ENCODE assay signal across 10 mouse cellular contexts in the genomic region with DNA sequence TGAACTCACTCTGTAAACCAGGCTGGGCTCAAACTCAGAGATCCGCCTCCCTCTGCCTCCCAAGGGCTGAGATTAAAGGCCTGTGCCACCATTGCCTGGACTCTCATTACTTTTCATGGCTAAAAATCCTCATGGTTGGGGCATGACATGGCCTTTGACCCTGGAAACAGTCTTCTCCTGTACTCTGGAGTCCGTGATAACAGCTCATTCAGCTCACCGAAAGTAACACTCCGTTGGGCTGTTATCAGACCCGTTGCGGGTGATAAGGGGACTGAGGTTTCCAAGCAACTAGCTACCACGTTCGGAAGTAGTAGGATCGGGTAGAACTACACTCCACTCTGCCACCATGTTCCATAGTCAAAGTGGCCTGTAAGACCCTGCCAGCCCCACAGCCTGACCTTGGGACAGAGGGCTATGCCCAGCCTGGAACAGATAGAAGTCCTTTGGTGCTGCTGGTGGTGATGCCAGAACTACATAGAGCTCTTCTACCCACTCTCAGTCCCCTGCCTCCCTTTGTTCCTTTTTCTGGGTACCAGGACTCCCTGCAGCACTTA. TPM values are rescaled to one million over a fixed set of nuclear protein-coding genes. Genes with fewer than 3 reads are reported as not detected.
DNase-seq lines count a peak whose midpoint lies in the region; ATAC-seq lines count a peak whose summit lies in the region.
"Had no signal": no experiment of that assay in that cellular context is flagged by ENCODE, and none has a peak within 500 bp of the region (broad histone marks: within the 10 kb centered on the region; RNA-seq: fewer than 3 reads in every experiment).

No protein-coding gene starts in this region.

- no peaks in the 10 kb centered on the region for H3K9me3 ChIP-seq in forebrain, embryonic 13.5 days (replicated peaks)
- no peaks in the 10 kb centered on the region for H3K9me3 ChIP-seq in forebrain, embryonic 11.5 days (ENCODE audit: control insufficient read depth, low read length)
- no peaks in the 10 kb centered on the region for H3K9me3 ChIP-seq in midbrain, embryonic 16.5 days (replicated peaks; ENCODE audit: control insufficient read depth, low read length, poor library complexity, severe bottlenecking)
- H3K9me3 ChIP-seq in midbrain, embryonic 14.5 days (ENCODE audit: control insufficient read depth, low read length): no peaks in the 10 kb centered on the region

- no peak overlapping the region for H3K4me2 ChIP-seq in forebrain, embryonic 13.5 days
- no peak overlapping the region for H3K4me2 ChIP-seq in forebrain, embryonic 11.5 days (ENCODE audit: low read depth, low read length, severe bottlenecking)
- no peak overlapping the region for H3K4me2 ChIP-seq in midbrain, embryonic 16.5 days (ENCODE audit: low read length)
- no peak overlapping the region for H3K4me2 ChIP-seq in midbrain, embryonic 14.5 days (ENCODE audit: low read length)

- H3K36me3 ChIP-seq in forebrain, embryonic 13.5 days (ENCODE audit: poor library complexity, severe bottlenecking): peaks cover 20% of the 10 kb centered on the region
- peaks cover 4% of the 10 kb centered on the region; the same call in 1 of the 2 replicates for H3K36me3 ChIP-seq in forebrain, embryonic 11.5 days (ENCODE audit: control insufficient read depth, insufficient read depth, low read length)
- no peaks in the 10 kb centered on the region; the same call in 1 of the 2 replicates for H3K36me3 ChIP-seq in midbrain, embryonic 16.5 days (ENCODE audit: control insufficient read depth, insufficient read depth, low read length)
- peaks cover 11% of the 10 kb centered on the region for H3K36me3 ChIP-seq in midbrain, embryonic 14.5 days (ENCODE audit: control insufficient read depth, insufficient read depth, low read length)

- DNase-seq in forebrain, embryonic 11.5 days (ENCODE audit: low spot score): no peak
- no peak for DNase-seq in midbrain, embryonic 14.5 days
- DNase-seq in liver: peak; percentile 68
- no peak for DNase-seq in left cerebral cortex, adult 8-10 months (ENCODE audit: low spot score in 2 of 2)
- DNase-seq in right cerebral cortex, postnatal 14 days: no peak
- DNase-seq: adrenal gland, adult 2 months had no signal

- H3K9ac ChIP-seq in forebrain, embryonic 13.5 days: no peak overlapping the region
- H3K9ac ChIP-seq in forebrain, embryonic 11.5 days (ENCODE audit: low read length): no peak overlapping the region
- no peak overlapping the region for H3K9ac ChIP-seq in midbrain, embryonic 16.5 days (ENCODE audit: low read depth, low read length)
- no peak overlapping the region for H3K9ac ChIP-seq in midbrain, embryonic 14.5 days (replicated peaks; ENCODE audit: low read length)

- WGBS in forebrain, embryonic 13.5 days: 88% methylated on average over 9 of the region's 9 CpGs
- WGBS in forebrain, embryonic 11.5 days: 81% methylated on average over 9 of the region's 9 CpGs
- 85% methylated on average over 9 of the region's 9 CpGs for WGBS in midbrain, embryonic 16.5 days
- WGBS in midbrain, embryonic 14.5 days: 91% methylated on average over 9 of the region's 9 CpGs

- no peak overlapping the region for H3K4me3 ChIP-seq in forebrain, embryonic 13.5 days
- no peak overlapping the region for H3K4me3 ChIP-seq in forebrain, embryonic 11.5 days (ENCODE audit: low read depth, low read length)
- no peak overlapping the region for H3K4me3 ChIP-seq in midbrain, embryonic 16.5 days (ENCODE audit: low read depth, low read length)
- no peak overlapping the region for H3K4me3 ChIP-seq in midbrain, embryonic 14.5 days (replicated peaks; ENCODE audit: low read depth, low read length)

- H3K4me1 ChIP-seq in forebrain, embryonic 13.5 days: peaks cover 31% of the 10 kb centered on the region
- H3K4me1 ChIP-seq in forebrain, embryonic 11.5 days (replicated peaks; ENCODE audit: control insufficient read depth, insufficient read depth, low read length): peaks cover 15% of the 10 kb centered on the region
- H3K4me1 ChIP-seq in midbrain, embryonic 16.5 days (ENCODE audit: control insufficient read depth, insufficient read depth, low read length): peaks cover 31% of the 10 kb centered on the region
- peaks cover 27% of the 10 kb centered on the region for H3K4me1 ChIP-seq in midbrain, embryonic 14.5 days (ENCODE audit: control insufficient read depth, insufficient read depth, low read length)

- 0 out of 2 replicates have a peak overlapping the region, but pooled peaks have one; percentile 49 for H3K27ac ChIP-seq in forebrain, embryonic 13.5 days
- H3K27ac ChIP-seq in forebrain, embryonic 11.5 days (ENCODE audit: low read depth, low read length): no peak overlapping the region
- peak overlapping the region; percentile 41 for H3K27ac ChIP-seq in midbrain, embryonic 16.5 days (ENCODE audit: low read length)
- no peak overlapping the region; the same call in 1 of the 2 replicates for H3K27ac ChIP-seq in midbrain, embryonic 14.5 days (replicated peaks; ENCODE audit: low read depth, low read length)

- ATAC-seq in forebrain, embryonic 13.5 days: no peak
- ATAC-seq in forebrain, embryonic 11.5 days (replicated peaks; ENCODE audit: low FRiP score): no peak
- no peak for ATAC-seq in midbrain, embryonic 16.5 days
- ATAC-seq in midbrain, embryonic 14.5 days (ENCODE audit: low FRiP score, low TSS enrichment): no peak
- ATAC-seq in activated CD4-positive, CD25-positive, alpha-beta regulatory T cell, adult 4 months: no peak

- H3K27me3 ChIP-seq in forebrain, embryonic 13.5 days: no peaks in the 10 kb centered on the region
- H3K27me3 ChIP-seq in forebrain, embryonic 11.5 days (ENCODE audit: control insufficient read depth, insufficient read depth, low read length): no peaks in the 10 kb centered on the region
- no peaks in the 10 kb centered on the region for H3K27me3 ChIP-seq in midbrain, embryonic 16.5 days (ENCODE audit: control insufficient read depth, insufficient read depth, low read depth, low read length)
- no peaks in the 10 kb centered on the region for H3K27me3 ChIP-seq in midbrain, embryonic 14.5 days (ENCODE audit: control insufficient read depth, insufficient read depth, low read length)

RNA-seq across cellular contexts. Expression of gene Cd81, which starts 5.2 kb away (rescaled TPM):
- 217 and 236 TPM in 2 replicates for polyA plus RNA-seq in forebrain, embryonic 13.5 days (2015; fragmentation: Nextera tagmentation; extraction: Ambion mirVana)
- 216 and 246 TPM in 2 replicates for polyA plus RNA-seq in forebrain, embryonic 11.5 days (2014; fragmentation: Nextera tagmentation; extraction: Ambion mirVana)
- 364 and 411 TPM in 2 replicates for polyA plus RNA-seq in midbrain, embryonic 16.5 days (2015; fragmentation: Nextera tagmentation; extraction: Ambion mirVana)
- polyA plus RNA-seq in midbrain, embryonic 14.5 days (2014; fragmentation: Nextera tagmentation; extraction: Ambion mirVana): 316 and 322 TPM in 2 replicates
- total RNA-seq in left cerebral cortex, adult 8-10 months (2022): 100 to 1,000 TPM; 406 to 526 (median 451) TPM
- polyA plus RNA-seq in activated CD4-positive, CD25-positive, alpha-beta regulatory T cell, adult 4 months (2017; shearing (Covaris generic)): 100 to 1,000 TPM; 155 to 235 TPM

RNA-seq across cellular contexts. Expression of gene Tssc4, which starts 11.3 kb away (rescaled TPM):
- polyA plus RNA-seq in forebrain, embryonic 13.5 days (2015; fragmentation: Nextera tagmentation; extraction: Ambion mirVana): 108 and 122 TPM in 2 replicates
- 73.3 and 82.6 TPM in 2 replicates for polyA plus RNA-seq in forebrain, embryonic 11.5 days (2014; fragmentation: Nextera tagmentation; extraction: Ambion mirVana)
- 90.6 and 90.7 TPM in 2 replicates for polyA plus RNA-seq in midbrain, embryonic 16.5 days (2015; fragmentation: Nextera tagmentation; extraction: Ambion mirVana)
- polyA plus RNA-seq in midbrain, embryonic 14.5 days (2014; fragmentation: Nextera tagmentation; extraction: Ambion mirVana): 70.4 and 102 TPM in 2 replicates
- 10 to 100 TPM; 37.0 to 42.1 (median 39.8) TPM for total RNA-seq in left cerebral cortex, adult 8-10 months (2022)
- polyA plus RNA-seq in activated CD4-positive, CD25-positive, alpha-beta regulatory T cell, adult 4 months (2017; shearing (Covaris generic)): 10 to 100 TPM; 22.8 to 50.7 TPM

RNA-seq across cellular contexts. Expression of gene Trpm5, which starts 36.7 kb away (rescaled TPM):
- 1.3 and 1.7 TPM in 2 replicates for polyA plus RNA-seq in forebrain, embryonic 13.5 days (2015; fragmentation: Nextera tagmentation; extraction: Ambion mirVana)
- polyA plus RNA-seq in forebrain, embryonic 11.5 days (2014; fragmentation: Nextera tagmentation; extraction: Ambion mirVana): 0.64 and 0.85 TPM in 2 replicates
- polyA plus RNA-seq in midbrain, embryonic 16.5 days (2015; fragmentation: Nextera tagmentation; extraction: Ambion mirVana): 1.5 and 1.8 TPM in 2 replicates
- polyA plus RNA-seq in midbrain, embryonic 14.5 days (2014; fragmentation: Nextera tagmentation; extraction: Ambion mirVana): 0.40 and 1.3 TPM in 2 replicates
- not detected for total RNA-seq in left cerebral cortex, adult 8-10 months (2022)
- not detected for polyA plus RNA-seq in activated CD4-positive, CD25-positive, alpha-beta regulatory T cell, adult 4 months (2017; shearing (Covaris generic))
- total RNA-seq: neutrophil, adult 5-6 weeks had no signal

RNA-seq across cellular contexts. Expression of gene Kcnq1, which starts 48.4 kb away (rescaled TPM):
- polyA plus RNA-seq in forebrain, embryonic 13.5 days (2015; fragmentation: Nextera tagmentation; extraction: Ambion mirVana): 0.48 and 1.2 TPM in 2 replicates
- 1.1 and 1.5 TPM in 2 replicates for polyA plus RNA-seq in forebrain, embryonic 11.5 days (2014; fragmentation: Nextera tagmentation; extraction: Ambion mirVana)
- polyA plus RNA-seq in midbrain, embryonic 16.5 days (2015; fragmentation: Nextera tagmentation; extraction: Ambion mirVana): 1.1 and 2.2 TPM in 2 replicates
- 1.2 and 2.0 TPM in 2 replicates for polyA plus RNA-seq in midbrain, embryonic 14.5 days (2014; fragmentation: Nextera tagmentation; extraction: Ambion mirVana)
- 1 to 10 TPM in 2 of 4 experiments, under 1 TPM in 2; 0.21 to 1.1 (median 0.86) TPM for total RNA-seq in left cerebral cortex, adult 8-10 months (2022)
- polyA plus RNA-seq in activated CD4-positive, CD25-positive, alpha-beta regulatory T cell, adult 4 months (2017; shearing (Covaris generic)): not detected
- total RNA-seq: neutrophil, adult 5-6 weeks had no signal

RNA-seq across cellular contexts. Expression of gene Tspan32, which starts 52.9 kb away (rescaled TPM):
- 0.81 and 0.83 TPM in 2 replicates for polyA plus RNA-seq in forebrain, embryonic 13.5 days (2015; fragmentation: Nextera tagmentation; extraction: Ambion mirVana)
- polyA plus RNA-seq in forebrain, embryonic 11.5 days (2014; fragmentation: Nextera tagmentation; extraction: Ambion mirVana): 4.2 and 5.3 TPM in 2 replicates
- 0.30 and 0.48 TPM in 2 replicates for polyA plus RNA-seq in midbrain, embryonic 16.5 days (2015; fragmentation: Nextera tagmentation; extraction: Ambion mirVana)
- polyA plus RNA-seq in midbrain, embryonic 14.5 days (2014; fragmentation: Nextera tagmentation; extraction: Ambion mirVana): 0.27 and 0.57 TPM in 2 replicates
- total RNA-seq in left cerebral cortex, adult 8-10 months (2022): under 1 TPM; 0.18 to 0.44 (median 0.29) TPM
- 100 to 1,000 TPM; 419 to 490 TPM for polyA plus RNA-seq in activated CD4-positive, CD25-positive, alpha-beta regulatory T cell, adult 4 months (2017; shearing (Covaris generic))

Comparison
In these comparisons a context has a peak if more than half of its experiments do, and no peak if none do; other contexts are left out.
1. H3K27ac ChIP-seq: peak in forebrain, embryonic 13.5 days (single experiment) and midbrain, embryonic 16.5 days (single experiment); none in forebrain, embryonic 11.5 days (single experiment) and midbrain, embryonic 14.5 days (single experiment).